Mouse (Mus musculus): ENCODE measurements around the gene Lonp1.

- no peak for TF ChIP-seq CTCF (IDR thresholded peaks at IDR 0.05; ENCODE audit: control insufficient read depth, insufficient read depth, insufficient replicate concordance, low read depth, low read length)
- TF ChIP-seq POLR2A (IDR thresholded peaks at IDR 0.05; ENCODE audit: control insufficient read depth, low read depth, low read length): 0 out of 2 replicates have a peak, but pooled peaks have one; percentile 24
Observed at GRCm38 (mm10) chr17:56666384-56666783, 39.7 kb upstream of the Lonp1 start.
